Mouse (Mus musculus): ENCODE measurements around the gene Sult2b1.

The Sult2b1 gene

GRCm38 (mm10) chr7:45770427-45771082 lies 13.9 kb downstream of the Sult2b1 start:
- DNase-seq: no peak

GRCm38 (mm10) chr7:45767500-45767899 lies 17.0 kb downstream of the Sult2b1 start:
- no peak for DNase-seq

GRCm38 (mm10) chr7:45766764-45767163 lies 17.7 kb downstream of the Sult2b1 start:
- DNase-seq: no peak

GRCm38 (mm10) chr7:45765995-45766394 lies 18.5 kb downstream of the Sult2b1 start:
- no peak for DNase-seq

- no peak for DNase-seq
Observed at GRCm38 (mm10) chr7:45760151-45760550, 24.3 kb downstream of the Sult2b1 start.

GRCm38 (mm10) chr7:45759400-45759799 lies 25.1 kb downstream of the Sult2b1 start:
- no peak for DNase-seq

GRCm38 (mm10) chr7:45755703-45756102 lies 28.8 kb downstream of the Sult2b1 start:
- no peak for DNase-seq

GRCm38 (mm10) chr7:45750162-45750561 lies 34.3 kb downstream of the Sult2b1 start:
- DNase-seq: no peak

GRCm38 (mm10) chr7:45749401-45749800 lies 35.1 kb downstream of the Sult2b1 start:
- DNase-seq: no peak

- no peak for DNase-seq
Observed at GRCm38 (mm10) chr7:45748110-45748509, 36.4 kb downstream of the Sult2b1 start.

GRCm38 (mm10) chr7:45747450-45747849 lies 37.0 kb downstream of the Sult2b1 start:
- DNase-seq: no peak

GRCm38 (mm10) chr7:45746518-45746917 lies 38.0 kb downstream of the Sult2b1 start:
- no peak for DNase-seq

- DNase-seq: peak; percentile 66
Observed at GRCm38 (mm10) chr7:45744387-45744786, 40.1 kb downstream of the Sult2b1 start.

- DNase-seq: no peak
Observed at GRCm38 (mm10) chr7:45742338-45742737, 42.1 kb downstream of the Sult2b1 start.

- DNase-seq: no peak
Observed at GRCm38 (mm10) chr7:45741777-45742176, 42.7 kb downstream of the Sult2b1 start.

GRCm38 (mm10) chr7:45741308-45741707 lies 43.2 kb downstream of the Sult2b1 start:
- DNase-seq: no peak

GRCm38 (mm10) chr7:45739820-45740219 lies 44.6 kb downstream of the Sult2b1 start:
- no peak for DNase-seq

GRCm38 (mm10) chr7:45739162-45739763 lies 45.2 kb downstream of the Sult2b1 start:
- DNase-seq: peak; percentile 91

- DNase-seq: no peak
Observed at GRCm38 (mm10) chr7:45733477-45733876, 51.0 kb downstream of the Sult2b1 start.

- no peak for DNase-seq
Observed at GRCm38 (mm10) chr7:45730727-45731431, 53.6 kb downstream of the Sult2b1 start.

GRCm38 (mm10) chr7:45727625-45728024 lies 56.8 kb downstream of the Sult2b1 start:
- DNase-seq: no peak

- DNase-seq: no peak
Observed at GRCm38 (mm10) chr7:45726419-45726818, 58.0 kb downstream of the Sult2b1 start.

- DNase-seq: no peak
Observed at GRCm38 (mm10) chr7:45725713-45726112, 58.8 kb downstream of the Sult2b1 start, which contains the start of gene Spaca4. Gene Spaca4, minus strand, starts transcription at chr7:45725813.

GRCm38 (mm10) chr7:45725151-45725550 lies 59.3 kb downstream of the Sult2b1 start:
- DNase-seq: no peak
